Mouse (Mus musculus): ENCODE results near the gene Klf2.

GRCm38 (mm10) chr8:72316053-72316695, 2.7 kb upstream of the Klf2 start:
- TF ChIP-seq E2F4 (IDR thresholded peaks at IDR 0.05; ENCODE audit: insufficient read depth) (no peak), POLR2A (IDR thresholded peaks at IDR 0.05; ENCODE audit: insufficient read length, low read depth) (no peak)

All from myocyte (in vitro differentiated cells).